In the genomic region with DNA sequence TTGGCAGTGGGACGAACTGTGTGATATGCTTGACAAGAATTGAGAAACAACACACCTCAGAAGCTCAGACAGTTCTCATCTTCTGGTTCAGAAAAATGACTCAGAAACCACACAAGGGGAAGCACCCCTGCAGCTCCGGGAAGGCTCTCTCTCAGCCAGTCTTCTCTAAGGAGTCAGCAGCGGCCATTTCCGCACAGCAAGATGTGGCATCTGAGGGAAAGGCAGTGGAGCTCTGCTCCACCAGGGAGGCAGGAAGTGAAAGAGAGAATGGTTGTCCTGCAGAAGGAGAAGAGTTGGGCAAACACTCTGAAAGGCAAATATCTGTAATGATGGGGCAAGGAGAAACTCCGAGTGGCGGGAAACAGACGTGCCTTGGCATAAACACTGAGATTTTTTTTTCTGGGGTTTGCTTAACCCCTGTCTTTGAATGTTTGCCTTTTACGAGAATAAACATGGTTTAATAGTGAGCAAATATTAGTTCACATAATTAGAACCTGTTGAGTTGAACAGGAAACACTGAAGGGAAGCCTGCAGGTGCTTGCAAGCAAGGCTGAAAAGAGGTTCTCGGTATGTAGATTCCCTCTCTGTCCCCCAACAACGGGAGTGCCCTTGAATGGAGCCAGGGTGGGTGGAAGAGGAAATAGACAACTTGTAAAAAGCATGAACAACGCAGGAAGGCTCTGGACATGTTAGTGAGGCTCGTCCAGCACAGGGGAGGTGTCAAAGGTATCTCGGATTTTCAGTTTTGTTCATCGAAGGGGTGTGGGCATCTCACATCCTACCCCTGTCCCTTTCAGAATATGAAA, we compare ENCODE assay signal across 8 mouse cellular contexts.
DNase-seq lines count a peak whose midpoint lies in the region; ATAC-seq and TF ChIP-seq lines count a peak whose summit lies in the region.

No protein-coding gene starts in this region.

- intact Hi-C loops in left cerebral cortex, postnatal 10 days (cut with DNase I): no loop called here
- intact Hi-C loops in heart, postnatal 10 days (cut with DNase I): loop anchor here (5.0 kb wide), 2 partner anchors 76 to 234 kb away; a partner anchor contains a TSS

- no peak for ATAC-seq in limb, embryonic 14.5 days (ENCODE audit: low FRiP score, low read depth)

- H3K36me3 ChIP-seq in limb, embryonic 14.5 days (ENCODE audit: control insufficient read depth, insufficient read depth, low read length): no peaks in the 10 kb centered on the region
- no peaks in the 10 kb centered on the region for H3K36me3 ChIP-seq in myocyte (ENCODE audit: control insufficient read depth, insufficient read depth)

- H3K27ac ChIP-seq in limb, embryonic 14.5 days (replicated peaks; ENCODE audit: low read depth, low read length): peak overlapping the region; percentile 44

- TF ChIP-seq POLR2A in limb, embryonic 14.5 days (IDR thresholded peaks at IDR 0.05; ENCODE audit: borderline replicate concordance, extremely low read depth, insufficient read depth, insufficient read length): no peak
- TF ChIP-seq POLR2A in myocyte (IDR thresholded peaks at IDR 0.05; ENCODE audit: insufficient read length, low read depth): no peak

- no peak overlapping the region for H3K4me3 ChIP-seq in limb, embryonic 14.5 days (replicated peaks; ENCODE audit: low read length)
- H3K4me3 ChIP-seq in myocyte: peak overlapping the region; percentile 3

- peaks cover 36% of the 10 kb centered on the region for H3K4me1 ChIP-seq in limb, embryonic 14.5 days (ENCODE audit: control insufficient read depth, insufficient read depth, low read length)

- WGBS in limb, embryonic 14.5 days: 40% methylated on average over 14 of the region's 14 CpGs

- H3K4me2 ChIP-seq in limb, embryonic 14.5 days (replicated peaks; ENCODE audit: low read depth, low read length, severe bottlenecking): peak overlapping the region; percentile 26; the same call in 1 of the 2 replicates
- H3K4me2 ChIP-seq in myocyte (ENCODE audit: low read depth): peak overlapping the region; percentile 77

- no peak overlapping the region for H3K9ac ChIP-seq in limb, embryonic 14.5 days (ENCODE audit: low read depth, low read length, severe bottlenecking)

- peak; percentile 20 to 66 for DNase-seq in left cerebral cortex, postnatal 10 days (ENCODE audit: extremely low spot score in 1 of 2, low spot score in 2 of 2)
- no peak for DNase-seq in left cerebral cortex, adult 11 months (ENCODE audit: low spot score)
- DNase-seq in T-cell, adult 2 months (ENCODE audit: low spot score): peak; percentile 87
- DNase-seq in heart, postnatal 10 days: peak; percentile 56 to 60
- no peak for DNase-seq in limb, embryonic 14.5 days (ENCODE audit: low spot score)
- no peak for DNase-seq in cerebellum, postnatal 25 days
- no peak for DNase-seq in testis, postnatal 10 days (ENCODE audit: low spot score)

- no peaks in the 10 kb centered on the region for H3K27me3 ChIP-seq in limb, embryonic 14.5 days (ENCODE audit: control insufficient read depth, insufficient read depth, low read length)
- H3K27me3 ChIP-seq in myocyte (ENCODE audit: control insufficient read depth, insufficient read depth, insufficient read length): no peaks in the 10 kb centered on the region

- H3ac ChIP-seq in myocyte (ENCODE audit: control insufficient read depth, insufficient read length): no peak overlapping the region

- H3K9me3 ChIP-seq in limb, embryonic 14.5 days (ENCODE audit: control insufficient read depth, low read length): no peaks in the 10 kb centered on the region

- H3K79me2 ChIP-seq in myocyte (ENCODE audit: control insufficient read depth, insufficient read depth): no peaks in the 10 kb centered on the region

TF ChIP-seq in myocyte, 11 proteins besides CTCF, POLR2A, EP300 and RAD21:
- no peak for TF ChIP-seq E2F4 (IDR thresholded peaks at IDR 0.05; ENCODE audit: insufficient read depth)

Comparison
In these comparisons a context has a peak if more than half of its experiments do, and no peak if none do; other contexts are left out.
1. DNase-seq: peak in left cerebral cortex, postnatal 10 days (2 of 2), T-cell, adult 2 months (single experiment) and heart, postnatal 10 days (2 of 2); none in left cerebral cortex, adult 11 months (single experiment), limb, embryonic 14.5 days (single experiment), cerebellum, postnatal 25 days (0 of 2) and testis, postnatal 10 days (single experiment).